Mouse (Mus musculus) intestine, embryonic 15.5 days (tissue): ENCODE measurements around the gene Pwwp2b. TPM values are rescaled to one million over a fixed set of nuclear protein-coding genes. Genes with fewer than 3 reads are reported as not detected.
A peak's percentile ranks its signal among the peaks of the same experiment; 100 is the strongest.

Experiments used
- ATAC-seq: fragments of 200-750 bp; cut with Nextera tagmentation; 2 replicates; pipeline ENCODE4 v1.8.0; 2017; ENCODE audit warnings: moderate TSS enrichment, moderate library complexity
- H3K27ac ChIP-seq: fragments of 300-500 bp; sonication (generic); 2 replicates; pipeline ENCODE4 v1.5.1; 2015; ENCODE audit warnings: mild to moderate bottlenecking, inconsistent platforms
- H3K27me3 ChIP-seq: fragments of 300-500 bp; sonication (generic); replicated peaks from 2 replicates; pipeline ENCODE4 v1.6.1; 2015; ENCODE audit warnings: inconsistent platforms
- H3K36me3 ChIP-seq: fragments of 300-500 bp; sonication (generic); 2 replicates; pipeline ENCODE4 v1.6.1; 2015; ENCODE audit warnings: inconsistent platforms
- H3K4me1 ChIP-seq: fragments of 300-500 bp; sonication (generic); replicated peaks from 2 replicates; pipeline ENCODE4 v1.6.1; 2015; ENCODE audit warnings: inconsistent platforms
- H3K4me2 ChIP-seq: fragments of 300-500 bp; sonication (generic); replicated peaks from 2 replicates; pipeline ENCODE4 v1.6.1; 2015; ENCODE audit warnings: mild to moderate bottlenecking, inconsistent platforms
- H3K4me3 ChIP-seq: fragments of 300-500 bp; sonication (generic); replicated peaks from 2 replicates; pipeline ENCODE4 v1.5.1; 2015; ENCODE audit warnings: inconsistent platforms
- H3K9ac ChIP-seq: fragments of 300-500 bp; sonication (generic); 2 replicates; pipeline ENCODE4 v1.6.1; 2015; ENCODE audit warnings: inconsistent platforms
- H3K9me3 ChIP-seq: fragments of 300-500 bp; sonication (generic); 2 replicates; pipeline ENCODE4 v1.6.1; 2016; ENCODE audit warnings: inconsistent platforms
- WGBS: fragments of 180-500 bp; shearing (Covaris S2); methylation state at CpG from one replicate; pipeline ENCODE4 v1.1.7; 2015; 5-methylcytosine and 5-hydroxymethylcytosine counted together
- polyA plus RNA-seq: library from polyadenylated mRNA; unstranded; fragments of >200 nt; fragmentation: Nextera tagmentation; extraction: Ambion mirVana; gene quantifications from 2 replicates; pipeline ENCODE4 v1.2.1, GENCODE M21; 2015

Gene Pwwp2b
- polyA plus RNA-seq, 1 experiment from 2014 or later = 20.3 TPM

DNA sequence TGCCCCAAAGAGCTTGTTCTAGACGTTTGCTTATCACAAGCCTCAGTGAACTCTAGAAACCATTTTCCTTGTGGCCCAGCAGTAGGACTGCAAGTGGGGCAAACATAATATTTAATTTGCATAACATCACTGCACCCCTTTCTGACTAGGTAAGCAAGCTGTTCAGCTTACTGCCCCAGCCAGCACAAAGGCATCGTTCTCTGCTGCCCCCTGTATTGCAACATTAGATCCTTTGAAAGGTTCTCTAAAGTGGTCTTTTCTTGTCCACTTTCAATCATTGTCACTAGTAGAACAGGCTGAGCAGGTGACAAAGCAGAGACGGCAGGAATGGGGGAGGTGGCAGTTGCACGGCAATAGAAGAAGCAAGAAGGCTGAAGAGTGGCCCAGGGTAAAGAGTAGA, 45.1 kb downstream of the Pwwp2b start:
- no peaks in the 10 kb centered on the region for H3K27me3 ChIP-seq
- H3K4me1 ChIP-seq = peaks cover 11% of the 10 kb centered on the region
- no peak overlapping the region for H3K4me3 ChIP-seq
- no peak overlapping the region for H3K4me2 ChIP-seq
- ATAC-seq = no peak
- no peak overlapping the region for H3K9ac ChIP-seq
- H3K36me3 ChIP-seq = no peaks in the 10 kb centered on the region
- 66% methylated on average over 4 of the region's 4 CpGs for whole genome bisulfite sequencing
- H3K9me3 ChIP-seq = no peaks in the 10 kb centered on the region
- no peak overlapping the region for H3K27ac ChIP-seq

DNA sequence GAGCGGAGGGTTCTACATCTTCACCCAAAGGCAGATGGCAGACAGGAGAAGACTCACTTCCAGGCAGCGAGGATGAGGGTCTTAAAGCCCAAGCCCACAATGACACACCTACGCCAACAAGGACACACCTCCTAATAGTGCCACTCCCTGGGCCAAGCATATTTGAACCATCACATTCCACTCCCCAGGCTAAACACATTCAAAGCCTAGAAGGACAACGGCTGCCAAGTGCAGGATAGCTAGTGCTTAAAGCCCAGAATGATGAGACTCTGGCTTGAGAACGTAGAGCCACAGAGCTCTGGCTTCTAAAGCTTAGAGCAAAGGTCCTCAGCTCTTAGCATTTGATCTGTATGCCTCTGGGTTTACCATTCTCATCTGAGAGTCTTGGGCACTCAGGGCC, 45.8 kb downstream of the Pwwp2b start:
- no peak for ATAC-seq
- Histone ChIP-seq H3K36me3 (no peaks in the 10 kb centered on the region), H3K4me2 (no peak overlapping the region), H3K27ac (no peak overlapping the region), H3K4me1 (peaks cover 11% of the 10 kb centered on the region), H3K9ac (no peak overlapping the region), H3K9me3 (no peaks in the 10 kb centered on the region), H3K4me3 (no peak overlapping the region), H3K27me3 (no peaks in the 10 kb centered on the region)
- WGBS = 72% methylated on average over 5 of the region's 5 CpGs

DNA sequence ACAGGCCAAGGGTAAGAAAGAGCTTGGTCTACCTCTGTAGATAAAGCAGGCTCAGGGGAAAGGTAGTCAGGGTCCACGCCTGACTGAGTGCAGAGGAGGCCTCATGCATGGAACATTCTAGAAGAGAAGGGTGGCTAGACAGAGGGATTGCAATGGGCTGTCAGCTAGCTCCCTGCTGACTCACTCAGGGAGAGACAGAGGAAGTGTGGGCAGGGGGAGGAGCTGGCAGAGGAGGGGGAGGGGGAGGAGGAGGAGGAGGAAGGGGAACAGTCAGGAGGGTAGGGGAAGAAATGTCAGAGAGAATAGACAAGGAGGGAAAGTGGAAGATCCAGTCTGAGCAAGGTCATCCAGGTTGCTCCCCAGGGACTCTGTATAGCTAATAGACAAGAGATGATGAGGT, 47.4 kb downstream of the Pwwp2b start:
- peak; percentile 25; the same call in 1 of the 2 replicates for ATAC-seq
- H3K36me3 ChIP-seq = no peaks in the 10 kb centered on the region
- 77% methylated on average over 1 of the region's 1 CpGs for whole genome bisulfite sequencing
- H3K4me1 ChIP-seq = peaks cover 11% of the 10 kb centered on the region
- H3K27me3 ChIP-seq = no peaks in the 10 kb centered on the region
- H3K27ac ChIP-seq = 0 out of 2 replicates have a peak overlapping the region, but pooled peaks have one; percentile 17
- no peak overlapping the region for H3K9ac ChIP-seq
- H3K4me3 ChIP-seq = no peak overlapping the region
- no peak overlapping the region for H3K4me2 ChIP-seq
- H3K9me3 ChIP-seq = no peaks in the 10 kb centered on the region

DNA sequence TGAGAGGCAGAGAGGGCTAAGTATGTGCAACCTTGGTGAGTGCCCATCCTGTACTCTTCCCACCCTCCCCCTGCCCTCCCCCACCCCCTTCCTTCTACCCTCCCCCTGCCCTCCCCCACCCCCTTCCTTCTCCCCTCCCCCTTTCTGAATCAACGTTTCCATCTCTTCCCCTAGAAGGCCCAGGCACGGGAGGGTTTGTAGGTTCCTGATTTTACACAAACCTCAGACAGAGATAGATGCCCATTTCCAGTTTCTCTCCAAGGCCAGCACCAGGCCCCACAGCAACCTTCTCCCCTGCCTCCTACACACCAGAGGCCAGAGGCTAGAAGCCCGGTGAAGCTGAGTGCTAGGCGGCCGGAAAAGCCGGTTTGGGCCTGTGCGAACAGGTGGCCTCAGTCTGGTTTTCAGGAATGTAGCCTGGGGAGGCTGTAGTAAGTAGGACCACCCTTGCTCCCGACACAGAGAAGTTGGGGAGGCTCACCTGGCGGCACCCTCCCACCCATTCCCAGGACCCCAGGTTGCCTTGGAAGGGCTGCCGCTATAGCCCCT, 48.3 kb downstream of the Pwwp2b start:
- H3K27me3 ChIP-seq = no peaks in the 10 kb centered on the region
- no peak overlapping the region for H3K9ac ChIP-seq
- H3K9me3 ChIP-seq = no peaks in the 10 kb centered on the region
- H3K4me3 ChIP-seq = no peak overlapping the region
- no peaks in the 10 kb centered on the region for H3K36me3 ChIP-seq
- no peak overlapping the region for H3K27ac ChIP-seq
- H3K4me2 ChIP-seq = no peak overlapping the region
- H3K4me1 ChIP-seq = peaks cover 11% of the 10 kb centered on the region
- 49% methylated on average over 9 of the region's 10 CpGs for WGBS
- ATAC-seq = 0 out of 2 replicates have a peak, but pooled peaks have one; percentile 27

DNA sequence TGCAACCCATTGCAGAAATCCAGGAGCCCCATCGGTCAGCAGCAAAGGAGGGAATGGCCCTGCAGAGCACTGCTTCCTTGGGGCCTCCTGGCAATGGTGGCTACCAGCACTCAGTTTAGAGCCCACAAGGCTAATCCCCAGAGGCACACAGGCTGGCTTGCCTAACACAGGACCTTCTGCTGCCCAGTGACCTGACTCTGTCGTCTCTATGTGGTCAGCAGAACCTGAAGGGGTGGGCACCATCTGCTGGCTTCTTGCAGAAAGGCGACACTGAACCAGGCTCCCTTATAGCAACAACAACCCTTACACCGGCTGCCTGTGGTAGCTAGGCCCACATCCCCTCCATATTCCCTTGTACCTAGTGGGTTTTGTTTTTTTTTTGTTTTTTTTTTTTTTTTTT, 50.2 kb downstream of the Pwwp2b start:
- Histone ChIP-seq H3K27me3 (no peaks in the 10 kb centered on the region), H3K4me2 (no peak overlapping the region), H3K4me3 (no peak overlapping the region), H3K9ac (no peak overlapping the region), H3K27ac (no peak overlapping the region), H3K9me3 (no peaks in the 10 kb centered on the region), H3K36me3 (no peaks in the 10 kb centered on the region), H3K4me1 (peaks cover 11% of the 10 kb centered on the region)
- ATAC-seq = 0 out of 2 replicates have a peak, but pooled peaks have one; percentile 16
- 52% methylated on average over 4 of the region's 4 CpGs for WGBS

DNA sequence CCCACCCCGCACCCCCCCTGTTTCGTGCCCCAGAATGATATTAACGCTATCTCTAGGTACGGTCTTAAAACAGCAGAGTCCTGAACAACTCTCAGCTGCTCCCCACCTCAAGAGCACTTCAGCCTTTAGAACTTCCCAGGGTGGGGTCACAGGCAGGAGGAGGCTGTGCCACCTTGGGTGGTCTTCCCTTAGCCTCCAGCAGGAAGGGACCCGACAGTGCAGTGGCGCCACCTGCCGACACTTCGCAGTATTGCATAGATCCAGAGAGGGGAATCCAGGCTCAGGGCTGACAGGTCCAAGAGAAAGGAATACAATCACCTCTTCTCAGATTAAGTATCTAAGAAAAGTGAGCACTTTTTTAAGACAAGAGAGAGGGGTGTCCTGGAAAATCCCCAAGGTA, 51.1 kb downstream of the Pwwp2b start:
- peaks cover 8% of the 10 kb centered on the region for H3K4me1 ChIP-seq
- peak overlapping the region; percentile 33; the same call in 1 of the 2 replicates for H3K4me2 ChIP-seq
- 0 out of 2 replicates have a peak, but pooled peaks have one; percentile 7 for ATAC-seq
- no peak overlapping the region for H3K27ac ChIP-seq
- H3K9me3 ChIP-seq = no peaks in the 10 kb centered on the region
- H3K27me3 ChIP-seq = no peaks in the 10 kb centered on the region
- WGBS = 13% methylated on average over 8 of the region's 8 CpGs
- no peaks in the 10 kb centered on the region for H3K36me3 ChIP-seq
- no peak overlapping the region for H3K4me3 ChIP-seq
- no peak overlapping the region for H3K9ac ChIP-seq

DNA sequence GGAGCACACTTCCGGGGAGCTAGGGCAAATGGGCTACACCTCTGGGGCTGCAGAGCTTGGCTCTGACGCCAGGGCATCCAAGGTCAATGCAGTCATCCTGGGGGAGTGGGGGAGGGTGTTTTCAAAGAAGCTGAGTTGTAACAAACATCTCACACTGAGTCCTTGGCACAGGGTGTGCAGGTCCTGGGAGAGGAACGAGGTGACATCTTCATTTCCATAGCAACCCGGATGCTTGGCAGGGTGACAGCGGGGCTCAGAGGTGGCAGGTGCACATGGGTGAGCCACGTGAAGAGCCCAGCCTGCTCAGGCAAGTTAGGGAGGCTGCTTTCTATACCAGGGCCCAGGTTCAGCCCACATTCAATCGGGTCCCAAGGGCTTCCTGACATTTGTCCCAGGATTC, 52.1 kb downstream of the Pwwp2b start:
- WGBS = 62% methylated on average over 7 of the region's 7 CpGs
- Histone ChIP-seq H3K36me3 (no peaks in the 10 kb centered on the region), H3K27ac (no peak overlapping the region), H3K4me1 (peaks cover 6% of the 10 kb centered on the region), H3K27me3 (no peaks in the 10 kb centered on the region), H3K4me3 (no peak overlapping the region), H3K9ac (no peak overlapping the region), H3K4me2 (no peak overlapping the region), H3K9me3 (no peaks in the 10 kb centered on the region)
- ATAC-seq = no peak

DNA sequence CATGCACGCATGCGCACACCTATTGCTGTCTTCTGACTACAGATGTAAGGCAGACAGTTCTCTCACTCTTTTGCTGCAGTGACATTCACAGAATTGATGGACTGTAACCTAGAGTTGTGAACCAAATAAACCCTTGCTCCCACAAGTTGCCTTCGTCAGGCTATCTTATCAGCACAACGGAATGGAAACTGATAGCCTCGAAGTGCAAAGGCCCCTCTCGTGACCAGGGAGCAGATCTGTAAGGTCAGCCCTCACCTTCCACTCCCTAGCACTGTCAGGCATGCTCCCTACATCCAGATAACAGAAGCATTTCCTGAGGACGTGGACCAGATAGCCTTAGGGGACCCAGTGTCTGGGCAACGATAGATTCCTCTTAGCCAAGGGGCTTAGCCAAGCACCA, 53.2 kb downstream of the Pwwp2b start:
- Histone ChIP-seq H3K4me3 (no peak overlapping the region), H3K36me3 (no peaks in the 10 kb centered on the region), H3K27me3 (no peaks in the 10 kb centered on the region), H3K4me2 (no peak overlapping the region), H3K9me3 (no peaks in the 10 kb centered on the region), H3K4me1 (no peaks in the 10 kb centered on the region; the same call in 1 of the 2 replicates), H3K9ac (no peak overlapping the region), H3K27ac (no peak overlapping the region)
- no peak for ATAC-seq
- 52% methylated on average over 8 of the region's 8 CpGs for WGBS

DNA sequence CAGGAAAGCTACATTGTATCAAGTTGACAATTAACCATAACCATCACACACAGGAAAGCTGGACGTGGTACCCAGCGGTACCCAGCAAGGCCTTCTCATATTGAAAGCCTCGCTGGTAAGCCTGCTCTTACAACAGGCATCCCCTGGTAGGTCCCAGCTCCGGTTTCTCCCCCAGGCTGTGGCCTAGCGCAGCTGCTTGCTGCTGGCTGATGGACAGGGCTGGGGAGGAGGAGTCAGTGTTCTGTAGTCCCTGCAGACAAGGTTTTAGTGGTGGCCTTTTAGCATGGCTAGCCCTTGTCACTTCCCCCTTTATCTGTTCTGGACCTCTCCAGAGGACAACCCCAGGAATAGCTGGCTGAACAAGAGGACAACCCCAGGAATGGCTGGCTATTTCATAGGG, 54.0 kb downstream of the Pwwp2b start:
- WGBS = 68% methylated on average over 5 of the region's 5 CpGs
- Histone ChIP-seq H3K36me3 (no peaks in the 10 kb centered on the region), H3K4me1 (no peaks in the 10 kb centered on the region), H3K4me2 (no peak overlapping the region), H3K27ac (no peak overlapping the region), H3K27me3 (no peaks in the 10 kb centered on the region), H3K9me3 (no peaks in the 10 kb centered on the region), H3K9ac (no peak overlapping the region), H3K4me3 (no peak overlapping the region)
- no peak for ATAC-seq

DNA sequence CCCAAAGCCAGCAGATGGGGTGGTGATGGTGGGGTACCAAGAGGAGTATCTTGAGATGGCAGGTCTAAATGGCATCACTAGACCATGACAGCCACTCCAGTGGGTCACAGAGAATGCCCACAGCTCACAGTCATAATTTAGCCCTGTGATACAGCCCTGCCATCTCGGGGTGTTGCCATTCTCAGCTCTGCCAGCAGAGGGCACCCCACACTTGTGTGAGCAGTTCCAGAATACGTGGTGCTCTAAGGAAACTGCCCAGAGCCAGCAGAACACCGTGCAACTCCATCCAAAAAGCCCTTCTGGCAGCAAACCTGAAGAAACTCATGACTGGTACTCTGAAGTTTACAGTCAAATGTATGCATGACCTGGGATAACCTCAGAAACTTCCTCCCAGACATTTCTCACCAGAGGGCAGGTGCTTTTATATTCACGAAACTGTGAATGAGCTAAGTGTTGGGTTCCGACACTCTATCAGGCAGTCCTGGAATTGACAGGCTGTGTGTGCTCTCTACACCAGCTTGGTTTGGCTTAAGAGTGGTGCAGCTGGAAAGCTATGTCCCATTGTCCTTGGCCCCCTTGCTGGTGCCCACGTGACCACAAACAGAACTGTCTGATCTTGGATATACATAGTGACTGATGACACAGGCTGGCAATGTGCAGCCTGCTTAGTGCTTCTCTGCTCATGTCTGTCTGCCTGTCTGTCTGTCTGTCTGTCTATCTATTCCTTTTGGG, 55.2 kb downstream of the Pwwp2b start:
- ATAC-seq = peak; percentile 68

DNA sequence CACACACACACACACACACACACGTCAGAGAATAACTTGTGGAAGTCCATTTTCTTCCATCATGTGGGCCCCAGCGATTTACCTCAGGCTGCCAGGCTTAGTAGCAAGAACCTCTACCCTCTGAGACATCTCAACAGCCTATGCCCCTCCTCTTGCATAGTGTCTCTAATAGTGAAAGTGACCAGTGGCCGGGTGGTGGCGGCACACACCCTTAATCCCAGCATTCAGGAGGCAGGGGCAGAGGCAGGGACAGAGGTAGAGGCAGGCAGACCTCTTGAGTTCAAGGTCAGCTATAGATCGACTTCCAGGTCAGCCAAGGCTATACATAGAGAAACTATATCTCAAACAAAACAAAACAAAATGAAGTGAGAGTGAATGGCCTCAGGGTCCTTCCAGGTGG, 56.0 kb downstream of the Pwwp2b start:
- Histone ChIP-seq H3K9ac (no peak overlapping the region), H3K4me2 (no peak overlapping the region), H3K27ac (no peak overlapping the region), H3K27me3 (no peaks in the 10 kb centered on the region), H3K4me1 (peaks cover 2% of the 10 kb centered on the region), H3K9me3 (no peaks in the 10 kb centered on the region), H3K4me3 (no peak overlapping the region), H3K36me3 (no peaks in the 10 kb centered on the region)
- WGBS = 33% methylated on average over 5 of the region's 5 CpGs
- ATAC-seq = no peak

More for the DNA sequence above, 55.2 kb downstream of the Pwwp2b start:
- Histone ChIP-seq H3K36me3 (no peaks in the 10 kb centered on the region), H3K9me3 (no peaks in the 10 kb centered on the region), H3K4me2 (no peak overlapping the region), H3K27me3 (no peaks in the 10 kb centered on the region), H3K27ac (no peak overlapping the region), H3K4me1 (no peaks in the 10 kb centered on the region), H3K9ac (no peak overlapping the region), H3K4me3 (no peak overlapping the region)
- WGBS = 36% methylated on average over 6 of the region's 6 CpGs

DNA sequence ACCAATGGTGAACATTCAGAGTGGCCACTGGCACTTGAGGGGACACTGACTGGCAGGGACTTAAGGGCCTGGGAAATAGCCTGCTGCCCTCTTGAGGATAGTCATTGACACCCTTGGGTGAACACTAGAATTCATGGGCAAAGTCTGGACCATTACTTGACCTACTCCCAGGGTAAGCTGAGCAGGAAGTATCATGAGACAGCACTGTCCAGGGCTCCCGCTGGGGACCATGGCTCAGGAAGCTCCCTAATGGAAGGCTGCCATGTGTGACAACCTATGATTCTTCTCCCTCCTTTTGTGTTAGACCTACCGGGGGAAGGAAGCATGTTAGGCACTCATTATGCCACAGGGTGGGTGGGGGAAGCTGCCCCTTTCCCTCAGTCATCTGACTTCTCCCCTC, 58.8 kb downstream of the Pwwp2b start:
- no peak overlapping the region for H3K27ac ChIP-seq
- H3K4me2 ChIP-seq = no peak overlapping the region
- 76% methylated on average over 2 of the region's 2 CpGs for WGBS
- no peak for ATAC-seq
- no peak overlapping the region for H3K9ac ChIP-seq
- no peaks in the 10 kb centered on the region for H3K36me3 ChIP-seq
- H3K9me3 ChIP-seq = no peaks in the 10 kb centered on the region
- H3K4me1 ChIP-seq = peaks cover 3% of the 10 kb centered on the region
- no peak overlapping the region for H3K4me3 ChIP-seq
- H3K27me3 ChIP-seq = no peaks in the 10 kb centered on the region
